Mouse (Mus musculus): Measurements from ENCODE around the gene Prkag2. TPM values are rescaled to one million over a fixed set of nuclear protein-coding genes. Genes with fewer than 3 reads are reported as not detected.

Gene Prkag2
- polyA plus RNA-seq, 1 experiment from 2014 or later = 3.9 TPM

DNA sequence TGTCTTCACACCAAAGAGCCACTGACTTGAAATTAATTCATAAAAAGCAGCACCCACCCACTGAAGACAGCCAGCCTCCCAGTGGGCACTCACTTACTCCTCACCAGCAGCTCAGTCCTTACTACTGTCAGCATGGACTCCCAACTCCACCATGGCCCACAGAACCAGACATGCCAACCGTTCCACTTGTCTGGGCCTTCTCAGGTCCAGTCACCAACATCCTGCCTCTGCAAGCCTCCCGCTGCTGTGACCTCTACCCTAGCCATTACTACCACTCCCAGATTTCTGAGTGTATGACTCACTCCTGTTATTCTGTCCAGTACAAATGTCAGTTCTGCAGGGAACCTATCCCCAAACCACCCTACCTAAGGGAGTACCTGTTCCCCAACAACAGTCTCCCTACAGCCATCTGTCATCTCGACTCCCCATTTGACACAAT is 279.0 kb downstream of the Prkag2 start:
- no peak for ATAC-seq (ENCODE audit: insufficient read depth)
- no peaks in the 10 kb centered on the region for H3K9me3 ChIP-seq (replicated peaks)
- H3K4me3 ChIP-seq (replicated peaks) = no peak overlapping the region

DNA sequence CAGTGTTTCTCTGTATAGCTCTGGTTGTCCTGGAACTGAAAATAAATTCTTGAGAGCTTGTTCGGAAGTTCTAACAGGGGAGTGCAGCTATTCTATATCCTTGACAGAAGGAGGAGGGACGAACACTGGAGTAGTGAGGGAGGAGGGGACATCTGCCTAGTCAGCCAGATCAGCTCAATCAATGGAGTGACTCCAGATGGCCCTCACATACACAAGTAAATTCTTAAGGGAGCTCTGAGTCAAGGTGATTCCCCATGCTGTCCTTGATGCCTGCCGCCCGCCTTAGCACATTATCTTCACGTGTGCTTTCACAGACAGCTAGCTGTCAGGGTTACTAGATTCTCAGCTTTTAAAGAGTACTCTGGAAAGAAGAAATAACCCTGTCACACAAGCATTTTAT is 279.8 kb downstream of the Prkag2 start:
- H3K9me3 ChIP-seq (replicated peaks) = no peaks in the 10 kb centered on the region
- H3K4me3 ChIP-seq (replicated peaks) = no peak overlapping the region
- no peak overlapping the region for H3K4me2 ChIP-seq
- 83% methylated on average over 5 of the region's 5 CpGs for WGBS (ENCODE audit: insufficient replicate concordance)
- peaks cover 28% of the 10 kb centered on the region for H3K36me3 ChIP-seq (replicated peaks)
- no peak overlapping the region for H3K9ac ChIP-seq
- ATAC-seq (ENCODE audit: insufficient read depth) = no peak
- no peak overlapping the region for H3K27ac ChIP-seq (replicated peaks)
- peaks cover 15% of the 10 kb centered on the region for H3K4me1 ChIP-seq (replicated peaks)
- no peaks in the 10 kb centered on the region for H3K27me3 ChIP-seq

More for the DNA sequence above, 279.0 kb downstream of the Prkag2 start:
- H3K4me1 ChIP-seq (replicated peaks) = peaks cover 22% of the 10 kb centered on the region
- H3K27me3 ChIP-seq = no peaks in the 10 kb centered on the region
- H3K9ac ChIP-seq = no peak overlapping the region
- peaks cover 21% of the 10 kb centered on the region for H3K36me3 ChIP-seq (replicated peaks)
- WGBS (ENCODE audit: insufficient replicate concordance) = 70% methylated on average over 3 of the region's 3 CpGs
- no peak overlapping the region for H3K4me2 ChIP-seq
- no peak overlapping the region for H3K27ac ChIP-seq (replicated peaks)

DNA sequence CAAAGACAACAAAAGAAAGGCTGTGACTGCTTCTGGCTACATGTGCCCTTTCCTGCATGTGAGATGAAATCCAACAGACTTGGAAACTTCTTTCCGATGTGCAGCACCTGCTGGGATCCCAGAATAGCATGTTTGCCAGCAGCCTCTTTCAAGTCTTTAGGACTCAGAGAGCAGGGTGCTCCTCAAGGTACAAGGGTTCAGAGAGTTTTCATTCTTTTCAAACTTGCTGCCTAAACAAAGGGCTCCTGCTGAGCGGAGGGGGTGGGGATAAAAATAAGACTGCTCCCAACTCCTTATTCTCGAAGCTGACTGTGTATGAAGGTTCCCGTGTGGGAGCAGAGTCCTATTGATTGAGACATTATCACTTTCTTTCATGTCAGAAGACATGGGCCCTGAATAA is 283.3 kb downstream of the Prkag2 start:
- WGBS (ENCODE audit: insufficient replicate concordance) = 81% methylated on average over 4 of the region's 4 CpGs

DNA sequence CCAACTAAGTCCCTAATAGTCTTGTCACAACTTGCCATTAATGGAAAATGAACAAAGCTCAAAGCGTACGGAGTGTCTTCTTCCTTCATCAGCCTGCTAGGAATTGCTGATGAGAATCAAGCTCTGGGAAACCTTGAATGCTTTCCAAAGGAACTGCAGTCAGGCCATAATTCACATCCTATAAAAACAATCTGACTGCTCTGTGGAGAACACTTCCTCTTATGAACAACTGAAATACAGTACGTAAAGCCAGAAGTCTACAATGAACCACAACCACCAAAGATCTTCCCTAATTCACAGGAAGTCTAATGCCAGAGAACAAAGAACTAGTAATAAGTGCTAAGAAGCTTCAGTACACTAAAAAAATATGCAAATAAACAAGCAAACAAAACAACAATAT is 286.5 kb downstream of the Prkag2 start:
- Histone ChIP-seq H3K27me3 (no peaks in the 10 kb centered on the region), H3K4me3 (replicated peaks) (no peak overlapping the region), H3K9me3 (replicated peaks) (no peaks in the 10 kb centered on the region), H3K4me1 (replicated peaks) (no peaks in the 10 kb centered on the region), H3K36me3 (replicated peaks) (peaks cover 89% of the 10 kb centered on the region), H3K4me2 (no peak overlapping the region), H3K27ac (replicated peaks) (no peak overlapping the region), H3K9ac (no peak overlapping the region)
- 81% methylated on average over 3 of the region's 3 CpGs for WGBS (ENCODE audit: insufficient replicate concordance)
- no peak for ATAC-seq (ENCODE audit: insufficient read depth)

More for the DNA sequence above, 283.3 kb downstream of the Prkag2 start:
- Histone ChIP-seq H3K27me3 (no peaks in the 10 kb centered on the region), H3K36me3 (replicated peaks) (peaks cover 58% of the 10 kb centered on the region), H3K9ac (no peak overlapping the region), H3K4me1 (replicated peaks) (peaks cover 7% of the 10 kb centered on the region; the same call in 1 of the 2 replicates), H3K4me3 (replicated peaks) (no peak overlapping the region), H3K4me2 (no peak overlapping the region), H3K27ac (replicated peaks) (no peak overlapping the region), H3K9me3 (replicated peaks) (no peaks in the 10 kb centered on the region)
- no peak for ATAC-seq (ENCODE audit: insufficient read depth)

DNA sequence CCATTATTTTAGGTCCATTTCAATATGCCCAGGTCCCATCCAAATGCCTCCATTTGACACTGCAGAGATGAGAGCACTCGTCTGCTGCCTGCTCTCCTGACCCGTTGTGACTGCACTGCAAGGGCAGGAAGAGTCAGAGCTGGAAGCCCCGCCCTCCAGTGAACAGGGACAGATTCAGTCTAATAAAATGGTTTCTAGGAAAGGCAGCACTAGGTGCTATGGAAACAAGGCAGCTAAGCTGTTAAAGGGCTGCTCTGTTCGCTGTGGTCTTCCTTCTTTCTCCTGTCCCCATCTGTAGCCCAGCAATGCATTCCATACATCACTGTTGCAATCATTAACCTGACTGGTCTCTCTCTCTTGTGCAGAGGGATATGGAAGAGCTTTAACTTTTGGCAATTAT is 287.4 kb downstream of the Prkag2 start:
- Histone ChIP-seq H3K4me3 (replicated peaks) (no peak overlapping the region), H3K36me3 (replicated peaks) (peaks cover 92% of the 10 kb centered on the region), H3K4me1 (replicated peaks) (no peaks in the 10 kb centered on the region), H3K9me3 (replicated peaks) (no peaks in the 10 kb centered on the region), H3K4me2 (no peak overlapping the region), H3K9ac (no peak overlapping the region), H3K27ac (replicated peaks) (no peak overlapping the region), H3K27me3 (no peaks in the 10 kb centered on the region)
- no peak for ATAC-seq (ENCODE audit: insufficient read depth)
- WGBS (ENCODE audit: insufficient replicate concordance) = 64% methylated on average over 4 of the region's 4 CpGs

Other genes starting within 250 kb of the Prkag2 start
- not detected in 2 replicates for gene Galntl5, start 80.8 kb upstream of the Prkag2 start, polyA plus RNA-seq (2015; fragmentation: Nextera tagmentation; extraction: Ambion mirVana)
- gene Galnt11, start 121.3 kb upstream of the Prkag2 start, polyA plus RNA-seq (2015; fragmentation: Nextera tagmentation; extraction: Ambion mirVana) = 10.7 and 14.0 TPM in 2 replicates
- not detected in 2 replicates for gene E130116L18Rik, start 122.5 kb upstream of the Prkag2 start, polyA plus RNA-seq (2015; fragmentation: Nextera tagmentation; extraction: Ambion mirVana)

All from liver, embryonic 15.5 days (tissue).